Mouse (Mus musculus) cerebellum, adult 2 months (tissue): ENCODE results near the gene Srsf5.

Experiments
- CTCF ChIP-seq: fragments of 200-500 bp; IDR thresholded peaks from 2 replicates; pipeline ENCODE4 v1.5.1; 2011; ENCODE audit warnings: low read depth, mild to moderate bottlenecking, control low read depth, low read length, moderate library complexity, borderline replicate concordance; ENCODE audit not compliant: insufficient read depth
- POLR2A ChIP-seq: fragments of 200-500 bp; IDR thresholded peaks from 2 replicates; pipeline ENCODE4 v1.6.1; 2011; ENCODE audit warnings: low read length, control low read depth, borderline replicate concordance; ENCODE audit not compliant: insufficient read depth

- no peak for TF ChIP-seq CTCF
- no peak for TF ChIP-seq POLR2A
These were observed 23.3 kb downstream of the Srsf5 start, which contains the start of gene Slc10a1 for GRCm38 (mm10) chr12:80968605-80969004.
